Mouse (Mus musculus): ENCODE results near the gene Thbs1. TPM values are rescaled to one million over a fixed set of nuclear protein-coding genes. Genes with fewer than 3 reads are reported as not detected.
"Not testable (repeated sequence)": the region's sequence is repeated elsewhere in the genome, so short reads cannot be mapped to it uniquely, and the experiment has no call there.

Gene Thbs1
- polyA plus RNA-seq, 1 experiment from 2014 or later: 32.2 TPM

DNA sequence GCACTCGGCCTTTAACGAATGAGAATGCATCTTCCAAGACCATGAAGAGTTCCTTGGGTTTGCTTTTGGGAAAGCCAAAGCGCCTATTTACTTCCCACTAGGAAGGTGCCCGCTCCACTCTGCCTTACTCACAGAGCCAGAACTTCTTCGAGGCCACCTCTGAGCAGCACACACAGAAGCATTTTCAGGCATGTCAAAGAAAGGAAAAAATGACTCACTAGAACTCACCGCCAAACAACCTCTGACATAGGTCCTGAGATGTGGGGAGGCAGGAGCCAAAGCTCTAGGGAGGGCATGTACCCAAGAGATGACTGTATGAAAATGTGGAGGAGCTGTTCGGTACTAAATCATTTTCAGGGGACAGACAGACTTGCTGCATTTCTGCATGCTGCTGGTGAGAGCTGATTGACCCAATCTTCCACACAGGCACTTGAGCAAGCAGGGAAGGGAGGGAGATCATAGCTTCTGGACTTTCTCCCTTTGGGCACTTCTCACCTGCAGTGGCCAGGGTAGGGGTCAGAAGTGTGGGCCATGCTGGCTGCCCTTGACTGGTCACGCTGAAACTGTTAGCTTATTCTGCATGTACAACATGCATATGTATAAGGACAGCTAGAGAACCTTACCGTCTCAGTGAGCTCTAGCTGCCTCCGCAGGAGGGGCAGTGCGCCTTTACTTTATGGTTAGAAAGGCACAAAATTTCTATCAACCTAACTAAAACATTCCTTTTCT is 13.7 kb downstream of the Thbs1 start:
- Histone ChIP-seq H3K36me3 (peaks cover 23% of the 10 kb centered on the region), H3K27ac (no peak overlapping the region)
- 77% methylated on average over 11 of the region's 11 CpGs for WGBS

DNA sequence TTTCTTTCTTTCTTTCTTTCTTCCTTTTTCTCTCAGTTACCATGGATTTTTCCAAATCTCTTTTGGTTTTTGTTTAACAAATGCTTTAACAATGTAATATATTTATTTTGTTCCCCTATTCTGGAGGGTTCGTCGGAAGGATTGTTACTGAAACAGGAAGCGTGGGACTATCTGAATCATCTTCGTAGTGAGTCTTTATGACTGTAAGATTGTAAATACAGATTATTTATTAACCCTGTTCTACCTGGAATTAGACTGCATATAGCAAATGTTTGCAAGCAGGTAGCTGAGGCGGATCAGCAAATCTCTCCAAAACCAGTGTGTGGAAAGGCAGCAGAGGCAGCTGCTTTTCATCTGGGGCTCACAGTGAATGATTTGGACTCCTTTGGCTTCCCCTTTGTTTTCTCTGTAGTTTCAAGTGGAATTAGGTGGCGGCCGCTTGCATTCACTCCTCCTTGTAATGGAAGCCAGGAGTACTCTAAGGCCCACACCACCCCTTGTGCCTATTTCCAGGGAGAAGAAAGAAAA is 14.3 kb downstream of the Thbs1 start:
- no peak for ATAC-seq (replicated peaks; ENCODE audit: insufficient number of reproducible peaks, insufficient read depth, low FRiP score, low read depth)

More for the DNA sequence above, 13.7 kb downstream of the Thbs1 start:
- no peaks in the 10 kb centered on the region for H3K27me3 ChIP-seq
- no peak for ATAC-seq (replicated peaks; ENCODE audit: insufficient number of reproducible peaks, insufficient read depth, low FRiP score, low read depth)
- H3K4me1 ChIP-seq (replicated peaks): no peaks in the 10 kb centered on the region
- H3K9ac ChIP-seq: no peak overlapping the region
- H3K4me2 ChIP-seq: no peak overlapping the region
- H3K9me3 ChIP-seq (replicated peaks): no peaks in the 10 kb centered on the region
- H3K4me3 ChIP-seq: no peak overlapping the region

DNA sequence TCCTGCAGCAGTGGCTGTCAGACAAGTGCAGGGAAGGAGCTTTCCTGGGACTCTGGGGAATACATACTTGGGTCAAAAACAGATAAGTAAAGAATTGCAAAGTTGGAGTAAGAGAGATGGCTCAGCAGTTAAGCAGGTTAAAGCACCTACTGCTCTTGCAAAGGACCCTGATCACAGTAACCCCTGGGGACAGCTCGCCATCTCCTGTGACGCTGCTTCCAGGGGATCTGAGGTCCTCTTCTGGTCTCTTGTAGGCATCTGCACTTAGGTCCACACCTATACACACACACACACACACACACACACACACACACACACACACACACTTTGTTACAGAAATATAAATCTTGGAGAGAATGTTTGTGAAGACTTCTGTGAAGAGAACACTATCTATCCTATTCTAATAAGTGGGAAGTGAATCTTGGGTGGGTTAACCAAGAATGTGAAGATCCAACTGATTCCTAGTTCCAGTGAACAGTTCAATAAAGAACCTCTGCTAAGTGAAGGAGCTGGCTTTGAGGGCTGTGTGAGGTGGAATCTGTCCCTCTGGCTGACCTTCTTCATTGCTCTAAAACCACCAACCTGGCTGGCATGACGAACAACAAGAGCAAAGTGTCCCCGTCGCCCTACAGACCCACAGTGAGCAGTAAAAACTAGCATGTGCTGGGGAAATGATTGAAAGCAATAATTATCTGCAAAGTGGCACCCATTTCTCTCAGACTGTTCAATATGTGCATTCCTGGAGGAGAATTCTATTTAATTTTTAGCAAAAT is 16.0 kb downstream of the Thbs1 start:
- WGBS: 81% methylated on average over 5 of the region's 5 CpGs
- Histone ChIP-seq H3K9me3 (replicated peaks) (no peaks in the 10 kb centered on the region), H3K27ac (no peak overlapping the region), H3K36me3 (peaks cover 11% of the 10 kb centered on the region), H3K4me2 (no peak overlapping the region), H3K4me3 (no peak overlapping the region), H3K27me3 (no peaks in the 10 kb centered on the region), H3K9ac (no peak overlapping the region), H3K4me1 (replicated peaks) (no peaks in the 10 kb centered on the region)
- ATAC-seq (replicated peaks; ENCODE audit: insufficient number of reproducible peaks, insufficient read depth, low FRiP score, low read depth): no peak

More for the DNA sequence above, 14.3 kb downstream of the Thbs1 start:
- WGBS: 74% methylated on average over 7 of the region's 7 CpGs
- Histone ChIP-seq H3K4me1 (replicated peaks) (no peaks in the 10 kb centered on the region), H3K4me3 (no peak overlapping the region), H3K9ac (no peak overlapping the region), H3K4me2 (no peak overlapping the region), H3K27ac (no peak overlapping the region), H3K27me3 (no peaks in the 10 kb centered on the region), H3K36me3 (peaks cover 16% of the 10 kb centered on the region), H3K9me3 (replicated peaks) (no peaks in the 10 kb centered on the region)

DNA sequence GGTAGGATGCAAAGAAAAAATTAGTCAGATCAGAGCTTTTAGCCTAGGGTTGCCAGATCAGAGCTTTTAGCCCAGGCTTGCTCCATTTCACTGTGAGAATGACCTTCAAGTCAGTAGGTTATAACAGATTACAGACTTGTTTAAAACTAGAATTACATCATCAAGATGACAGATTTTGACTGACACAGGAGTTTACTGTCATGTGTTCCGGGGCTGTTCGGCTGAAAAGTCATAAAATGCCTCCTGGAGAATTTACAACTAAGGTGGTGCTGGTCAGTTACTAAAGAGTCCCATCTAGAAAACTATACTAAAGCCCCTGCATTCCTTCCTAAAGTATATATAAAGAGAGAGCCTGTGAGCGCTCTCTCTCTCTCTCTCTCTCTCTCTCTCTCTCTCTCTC is 16.6 kb downstream of the Thbs1 start:
- Histone ChIP-seq H3K4me3 (no peak overlapping the region), H3K4me1 (replicated peaks) (no peaks in the 10 kb centered on the region), H3K9me3 (replicated peaks) (no peaks in the 10 kb centered on the region), H3K27me3 (no peaks in the 10 kb centered on the region), H3K36me3 (peaks cover 6% of the 10 kb centered on the region; the same call in 1 of the 2 replicates), H3K9ac (no peak overlapping the region), H3K4me2 (no peak overlapping the region), H3K27ac (no peak overlapping the region)
- ATAC-seq (replicated peaks; ENCODE audit: insufficient number of reproducible peaks, insufficient read depth, low FRiP score, low read depth): no peak
- 58% methylated on average over 3 of the region's 3 CpGs for WGBS

DNA sequence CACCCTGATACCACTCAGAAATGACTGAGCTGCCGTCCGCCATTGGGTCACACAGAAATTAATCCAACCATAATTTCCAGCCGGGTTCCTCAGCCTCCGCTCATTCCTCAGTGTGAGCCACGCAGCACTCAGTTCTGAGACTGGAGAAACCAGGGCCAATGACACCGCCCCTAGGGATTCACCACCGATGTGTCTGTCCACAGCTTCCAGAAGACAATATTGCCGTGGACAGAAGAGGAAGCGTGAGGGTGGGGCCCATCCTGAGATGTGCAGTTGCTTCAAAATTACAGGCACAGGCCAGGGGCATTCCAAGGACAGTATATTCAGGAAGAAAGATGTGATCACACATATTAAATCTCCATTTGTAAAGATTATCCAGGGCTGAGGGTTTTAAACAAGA is 25.4 kb downstream of the Thbs1 start:
- no peak overlapping the region for H3K27ac ChIP-seq
- no peak overlapping the region for H3K9ac ChIP-seq
- H3K27me3 ChIP-seq: no peaks in the 10 kb centered on the region
- no peaks in the 10 kb centered on the region for H3K36me3 ChIP-seq
- 72% methylated on average over 9 of the region's 9 CpGs for WGBS
- no peak overlapping the region for H3K4me3 ChIP-seq
- H3K4me2 ChIP-seq: no peak overlapping the region
- no peaks in the 10 kb centered on the region for H3K9me3 ChIP-seq (replicated peaks)
- no peak for ATAC-seq (replicated peaks; ENCODE audit: insufficient number of reproducible peaks, insufficient read depth, low FRiP score, low read depth)
- H3K4me1 ChIP-seq (replicated peaks): 0 out of 2 replicates have a peak, but pooled peaks cover 3% of the 10 kb centered on the region

DNA sequence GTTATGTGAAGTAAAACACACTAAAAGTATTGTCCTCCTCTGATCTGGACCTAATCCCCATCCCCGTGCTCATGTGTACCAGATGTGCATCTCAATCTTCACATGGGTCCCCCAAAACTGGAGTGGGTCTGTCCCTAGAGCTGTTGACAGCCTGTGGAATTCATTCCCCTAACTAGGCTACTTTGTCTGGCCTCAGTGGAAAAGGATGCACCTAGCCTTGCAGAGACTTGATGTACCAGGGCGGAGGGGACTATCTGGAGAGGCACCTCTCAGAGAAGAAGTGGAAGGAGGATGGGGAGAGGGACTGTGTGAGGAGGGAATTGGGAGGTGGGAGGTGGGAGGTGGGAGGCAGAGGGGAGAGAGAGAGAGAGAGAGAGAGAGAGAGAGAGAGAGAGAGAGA is 26.1 kb downstream of the Thbs1 start:
- Histone ChIP-seq H3K4me3 (no peak overlapping the region), H3K27ac (no peak overlapping the region), H3K4me2 (no peak overlapping the region), H3K36me3 (no peaks in the 10 kb centered on the region), H3K27me3 (no peaks in the 10 kb centered on the region), H3K4me1 (replicated peaks) (0 out of 2 replicates have a peak, but pooled peaks cover 3% of the 10 kb centered on the region), H3K9me3 (replicated peaks) (no peaks in the 10 kb centered on the region), H3K9ac (no peak overlapping the region)
- 92% methylated on average over 2 of the region's 2 CpGs for WGBS
- no peak for ATAC-seq (replicated peaks; ENCODE audit: insufficient number of reproducible peaks, insufficient read depth, low FRiP score, low read depth)

DNA sequence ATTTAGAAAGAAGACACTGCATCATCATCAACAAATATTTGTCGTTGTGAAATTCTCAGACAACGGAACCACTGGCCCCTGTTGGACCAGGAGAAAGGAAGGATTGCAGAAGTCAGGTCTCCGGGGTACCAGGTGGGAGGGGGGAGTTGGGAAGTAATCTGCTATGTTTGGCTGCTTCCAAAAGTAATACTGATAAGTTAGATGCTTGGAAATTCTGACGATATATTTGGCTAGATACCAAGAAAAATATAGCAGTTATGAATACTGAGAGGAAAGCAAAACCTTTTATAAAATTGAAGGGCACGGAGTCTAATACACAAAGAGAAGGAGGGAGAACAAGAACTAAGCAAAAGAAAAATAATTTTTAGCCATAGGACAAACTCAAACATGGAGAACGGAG is 27.6 kb downstream of the Thbs1 start:
- no peaks in the 10 kb centered on the region for H3K9me3 ChIP-seq (replicated peaks)
- no peaks in the 10 kb centered on the region for H3K27me3 ChIP-seq
- no peak for ATAC-seq (replicated peaks; ENCODE audit: insufficient number of reproducible peaks, insufficient read depth, low FRiP score, low read depth)
- 0 out of 2 replicates have a peak, but pooled peaks cover 3% of the 10 kb centered on the region for H3K4me1 ChIP-seq (replicated peaks)
- no peak overlapping the region for H3K4me3 ChIP-seq
- H3K9ac ChIP-seq: no peak overlapping the region
- no peak overlapping the region for H3K4me2 ChIP-seq
- no peak overlapping the region for H3K27ac ChIP-seq
- 51% methylated on average over 6 of the region's 6 CpGs for WGBS
- no peaks in the 10 kb centered on the region for H3K36me3 ChIP-seq

DNA sequence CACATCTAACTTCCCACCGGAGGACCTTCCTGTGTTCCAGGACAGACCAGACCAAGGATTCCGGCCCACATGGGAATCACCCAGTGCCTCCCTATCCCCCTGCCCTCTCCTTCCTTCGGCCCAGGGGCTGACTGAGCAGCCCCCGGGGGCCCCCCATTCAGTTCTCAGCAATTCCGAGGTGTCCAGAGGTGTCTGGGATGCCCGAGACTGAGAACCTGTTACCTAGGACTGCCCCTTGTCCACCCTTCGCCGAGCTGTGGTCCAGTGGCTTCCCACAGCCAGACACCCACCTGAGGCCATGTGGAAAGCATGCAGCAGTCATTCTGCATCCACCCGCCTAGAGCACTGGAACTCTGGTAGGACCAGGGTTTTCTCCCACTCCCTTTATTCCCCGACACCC is 30.0 kb downstream of the Thbs1 start:
- Histone ChIP-seq H3K9me3 (replicated peaks) (no peaks in the 10 kb centered on the region), H3K27me3 (no peaks in the 10 kb centered on the region), H3K4me2 (no peak overlapping the region), H3K36me3 (no peaks in the 10 kb centered on the region), H3K27ac (no peak overlapping the region), H3K4me3 (no peak overlapping the region), H3K9ac (no peak overlapping the region), H3K4me1 (replicated peaks) (0 out of 2 replicates have a peak, but pooled peaks cover 3% of the 10 kb centered on the region)
- no peak for ATAC-seq (replicated peaks; ENCODE audit: insufficient number of reproducible peaks, insufficient read depth, low FRiP score, low read depth)
- WGBS: 88% methylated on average over 10 of the region's 10 CpGs

DNA sequence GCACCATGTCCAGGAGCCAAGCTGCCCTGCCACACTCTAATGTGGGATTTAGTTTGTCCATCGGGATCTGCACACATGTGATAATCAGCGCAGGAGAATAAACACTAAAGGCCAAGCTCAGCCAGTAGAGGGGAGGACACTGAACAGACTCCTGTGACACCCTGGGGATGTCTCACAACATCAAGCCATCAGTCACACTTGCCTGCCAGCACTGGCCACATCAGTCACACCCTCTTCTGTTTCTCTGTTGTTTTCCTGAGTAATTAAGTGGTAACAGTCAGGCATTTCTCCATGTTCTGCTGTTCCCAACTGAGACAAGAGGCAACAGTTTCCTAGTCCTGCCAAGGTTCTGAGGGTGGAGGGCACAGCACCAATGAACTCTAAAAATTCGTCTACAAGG is 36.1 kb downstream of the Thbs1 start:
- not testable (repeated sequence) for H3K9me3 ChIP-seq (replicated peaks); H3K36me3 ChIP-seq; ATAC-seq (replicated peaks; ENCODE audit: insufficient number of reproducible peaks, insufficient read depth, low FRiP score, low read depth); H3K4me2 ChIP-seq; H3K27ac ChIP-seq; H3K9ac ChIP-seq; H3K27me3 ChIP-seq; H3K4me3 ChIP-seq
- peaks cover 23% of the 10 kb centered on the region for H3K4me1 ChIP-seq (replicated peaks)
- 40% methylated on average over 3 of the region's 3 CpGs for WGBS

DNA sequence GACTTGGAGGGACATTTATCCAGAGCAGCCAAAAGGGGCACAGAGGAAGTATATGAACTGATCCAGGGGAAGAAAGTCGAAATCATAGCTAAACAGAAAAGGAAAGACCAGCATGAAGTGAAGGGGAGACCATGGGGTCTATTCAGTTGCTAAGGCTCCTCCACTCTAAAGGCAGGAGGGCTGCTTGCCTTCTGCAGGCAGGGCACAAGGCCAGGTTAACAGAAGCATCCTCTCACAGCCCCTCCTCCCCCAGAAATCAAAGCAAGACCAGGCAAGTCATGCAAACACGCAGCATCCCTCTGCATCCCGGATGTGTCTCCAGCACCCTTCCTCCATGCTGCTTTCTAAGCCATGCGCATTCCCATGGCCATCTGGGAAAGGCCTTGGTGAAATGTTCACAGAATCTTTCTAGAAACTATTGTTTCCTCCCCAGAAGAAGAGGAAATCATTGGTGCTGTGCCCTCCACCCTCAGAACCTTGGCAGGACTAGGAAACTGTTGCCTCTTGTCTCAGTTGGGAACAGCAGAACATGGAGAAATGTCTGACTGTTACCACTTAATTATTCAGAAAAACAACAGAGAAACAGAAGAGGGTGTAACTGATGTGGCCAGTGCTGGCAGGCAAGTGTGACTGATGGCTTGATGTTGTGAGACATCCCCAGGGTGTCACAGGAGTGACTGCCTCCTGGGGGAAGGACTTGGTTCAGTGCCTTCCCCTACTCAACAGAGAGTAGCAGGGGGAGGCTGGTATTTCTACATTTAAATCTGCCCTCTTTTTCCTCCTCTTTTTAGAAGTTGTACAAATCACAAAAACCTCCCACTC is 36.9 kb downstream of the Thbs1 start:
- no peak overlapping the region for H3K9ac ChIP-seq
- H3K4me2 ChIP-seq: no peak overlapping the region
- H3K9me3 ChIP-seq (replicated peaks): no peaks in the 10 kb centered on the region
- no peak for ATAC-seq (replicated peaks; ENCODE audit: insufficient number of reproducible peaks, insufficient read depth, low FRiP score, low read depth)
- no peak overlapping the region for H3K27ac ChIP-seq
- peaks cover 23% of the 10 kb centered on the region for H3K4me1 ChIP-seq (replicated peaks)
- no peaks in the 10 kb centered on the region; the same call in 1 of the 2 replicates for H3K27me3 ChIP-seq
- 66% methylated on average over 4 of the region's 4 CpGs for WGBS
- no peaks in the 10 kb centered on the region for H3K36me3 ChIP-seq
- no peak overlapping the region for H3K4me3 ChIP-seq
